Mouse (Mus musculus) liver, embryonic 14.5 days (tissue): ENCODE results near the gene Tkt.

Source experiments
- CTCF ChIP-seq: IDR thresholded peaks from 2 replicates; pipeline ENCODE4 v1.5.1; 2016; ENCODE audit warnings: antibody characterized with exemption, low read depth, control low read depth
- EP300 ChIP-seq: IDR thresholded peaks from 2 replicates; pipeline ENCODE4 v1.6.1; 2016; ENCODE audit warnings: antibody characterized with exemption, low read depth

GRCm38 (mm10) chr14:30528392-30528791 is 19.8 kb upstream of the Tkt start:
- TF ChIP-seq CTCF (no peak), EP300 (no peak)
